Mouse (Mus musculus) heart, postnatal 10 days (tissue): ENCODE measurements around the gene H2-Q1. TPM values are rescaled to one million over a fixed set of nuclear protein-coding genes. Genes with fewer than 3 reads are reported as not detected.
"Not testable (repeated sequence)": the region's sequence is repeated elsewhere in the genome, so short reads cannot be mapped to it uniquely, and the experiment has no call there.

Experiments used
- DNase-seq, 2 experiments: peaks; one replicate each; pipeline ENCODE4 v3.0.0; 2021
- intact Hi-C: fragments of 180-260 bp; cut with DNase I; formaldehyde crosslinking; loops from one replicate; pipeline ENCODE4 v1.15.1; 2025
- total RNA-seq, 2 experiments: library from RNA; stranded (reverse); gene quantifications; 2 replicates each; pipeline ENCODE4 v1.2.3; 2021

The H2-Q1 gene
- total RNA-seq, 2 experiments from 2014 or later, result 0.55 to 1.1 TPM

GRCm38 (mm10) chr17:35331546-35331945 is 11.3 kb downstream of the H2-Q1 start:
- DNase-seq, intact Hi-C loops: not testable (repeated sequence)

- DNase-seq, result no peak
- intact Hi-C loops, result no loop called here
These were observed 22.0 kb downstream of the H2-Q1 start, which contains the start of gene H2-Q2 for GRCm38 (mm10) chr17:35342071-35342671. H2-Q2 (plus strand) TSS chr17:35342242.

DNA sequence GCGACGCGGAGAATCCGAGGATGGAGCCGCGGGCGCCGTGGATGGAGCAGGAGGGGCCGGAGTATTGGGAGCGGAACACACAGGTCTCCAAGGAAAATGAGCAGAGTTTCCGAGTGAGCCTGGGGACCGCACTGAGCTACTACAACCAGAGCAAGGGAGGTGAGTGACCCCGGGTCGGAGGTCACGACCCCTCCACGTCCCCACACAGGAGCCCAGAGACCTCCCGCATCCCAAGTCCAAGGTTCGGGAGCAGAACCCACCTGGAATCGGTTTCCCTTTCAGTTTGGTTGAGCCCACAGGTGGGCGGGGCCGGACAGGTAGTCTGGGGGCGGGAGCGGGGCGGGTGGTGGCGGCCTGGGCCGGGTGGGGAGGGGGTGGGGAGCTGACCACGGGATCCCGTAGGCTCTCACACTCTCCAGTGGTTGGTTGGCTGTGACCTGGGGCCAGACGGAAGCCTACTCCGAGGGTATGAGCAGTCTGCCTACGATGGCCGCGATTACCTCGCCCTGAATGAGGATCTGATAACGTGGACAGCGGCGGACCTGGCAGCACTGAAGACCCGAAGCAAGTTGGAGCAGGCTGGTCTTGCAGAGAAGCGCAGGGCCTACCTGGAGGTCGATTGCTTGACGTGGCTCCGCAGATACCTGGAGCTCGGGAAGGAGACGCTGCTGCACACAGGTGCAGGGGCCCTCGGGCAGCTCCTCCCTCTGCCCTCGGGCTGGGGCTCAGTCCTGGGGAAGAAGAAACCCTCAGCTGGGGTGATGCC is 22.7 kb downstream of the H2-Q1 start:
- intact Hi-C loops, result no loop called here
- DNase-seq, result no peak

DNA sequence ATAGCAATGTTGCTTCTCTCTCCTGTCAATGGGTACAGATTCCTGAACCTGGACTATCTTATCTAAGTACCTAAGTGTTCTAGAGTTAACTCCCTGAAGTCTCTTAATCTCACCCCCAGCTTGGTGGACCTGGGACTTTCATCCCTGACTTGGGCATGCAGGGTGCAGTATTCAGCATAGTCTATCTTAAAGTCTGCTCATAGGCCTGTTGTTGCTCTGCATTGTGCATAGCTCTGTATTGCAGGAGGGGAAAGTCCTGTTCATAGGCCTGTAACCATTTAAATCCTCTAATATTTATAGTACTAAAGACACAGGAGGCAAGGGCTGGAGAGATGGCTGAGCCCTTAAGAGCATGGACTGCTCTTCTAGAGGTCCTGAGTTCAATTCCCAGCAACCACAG is 27.5 kb downstream of the H2-Q1 start:
- intact Hi-C loops, DNase-seq: not testable (repeated sequence)

DNA sequence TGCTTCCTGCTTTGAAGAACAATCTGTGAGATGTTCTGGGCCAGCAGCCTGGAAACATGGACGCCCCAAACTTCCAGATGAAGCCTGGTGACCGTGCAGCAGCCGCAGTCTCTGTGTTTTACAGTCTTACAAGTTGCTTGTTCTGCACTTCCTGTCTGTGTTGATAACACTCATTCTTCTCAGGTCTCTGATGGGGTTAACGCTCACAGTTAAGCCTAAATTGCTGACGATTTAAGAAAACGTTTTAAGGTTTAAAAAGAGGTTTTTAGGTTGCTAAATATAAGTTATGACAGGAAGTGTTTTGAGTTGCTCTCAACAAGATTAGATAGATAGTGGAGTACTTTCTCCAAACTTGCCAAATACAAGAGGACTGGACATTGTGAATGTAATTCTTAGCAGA is 33.1 kb downstream of the H2-Q1 start:
- intact Hi-C loops, result loop anchor here (5.0 kb wide), 1 partner anchor 41 kb away; no protein-coding TSS in a partner anchor
- not testable (repeated sequence) for DNase-seq

- intact Hi-C loops, result loop anchor here (5.0 kb wide), 1 partner anchor 42 kb away; no protein-coding TSS in a partner anchor
- DNase-seq, result no peak
These were observed 33.9 kb downstream of the H2-Q1 start for GRCm38 (mm10) chr17:35354071-35354470.

GRCm38 (mm10) chr17:35357086-35357485 is 36.9 kb downstream of the H2-Q1 start:
- no peak for DNase-seq
- intact Hi-C loops, result no loop called here

GRCm38 (mm10) chr17:35358763-35359469 is 38.7 kb downstream of the H2-Q1 start:
- intact Hi-C loops, result no loop called here
- no peak for DNase-seq

DNA sequence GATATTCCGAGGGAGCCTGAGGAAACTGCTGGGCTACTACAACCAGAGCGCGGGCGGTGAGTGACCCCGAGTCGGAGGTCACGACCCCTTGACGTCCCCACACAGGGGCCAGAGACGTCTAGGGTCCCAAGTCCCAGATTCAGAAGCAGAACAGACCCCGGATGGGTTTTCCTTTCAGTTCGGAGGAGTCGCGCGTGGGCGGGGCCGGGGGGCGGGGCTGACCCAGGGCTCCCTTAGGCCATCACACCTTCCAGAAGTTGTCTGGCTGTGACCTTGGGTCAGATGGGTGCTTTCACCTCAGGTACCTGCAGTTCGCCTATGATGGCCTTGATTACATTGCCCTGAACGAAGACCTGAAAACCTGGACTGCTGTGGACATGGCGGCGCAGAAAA is 39.3 kb downstream of the H2-Q1 start:
- intact Hi-C loops, result no loop called here
- DNase-seq, result no peak

Other genes with a start within 250 kb of the H2-Q1 start
- under 1 TPM; 0.24 to 0.37 TPM for gene Ly6g6e, start 243.5 kb upstream of the H2-Q1 start, total RNA-seq
- gene Ly6g6d, start 242.3 kb upstream of the H2-Q1 start, total RNA-seq, result 1 to 10 TPM; 1.1 to 1.2 TPM
- gene Ly6g6f, start 234.8 kb upstream of the H2-Q1 start, total RNA-seq, result not detected
- 10 to 100 TPM; 51.0 to 55.7 TPM for gene Abhd16a, start 231.1 kb upstream of the H2-Q1 start, total RNA-seq
- gene Ly6g5c, start 212.1 kb upstream of the H2-Q1 start, total RNA-seq, result not detected
- under 1 TPM in 1 of 2 experiments, not detected in 1; 0.67 TPM for gene Ly6g5b, start 205.0 kb upstream of the H2-Q1 start, total RNA-seq
- gene Gpank1, start 198.9 kb upstream of the H2-Q1 start, total RNA-seq, result 1 to 10 TPM; 6.6 to 8.3 TPM
- gene Csnk2b, start 198.4 kb upstream of the H2-Q1 start, total RNA-seq, result 100 to 1,000 TPM; 183 to 187 TPM
- gene D17H6S53E, start 194.0 kb upstream of the H2-Q1 start, total RNA-seq, result 10 to 100 TPM; 28.5 to 32.4 TPM
- not detected for gene Apom, start 188.4 kb upstream of the H2-Q1 start, total RNA-seq
- 100 to 1,000 TPM; 285 to 291 TPM for gene Bag6, start 185.2 kb upstream of the H2-Q1 start, total RNA-seq
- 100 to 1,000 TPM; 195 to 211 TPM for gene Prrc2a, start 155.5 kb upstream of the H2-Q1 start, total RNA-seq
- 1 to 10 TPM; 2.9 to 4.6 TPM for gene Aif1, start 144.3 kb upstream of the H2-Q1 start, total RNA-seq
- 1 to 10 TPM; 2.8 to 4.5 TPM for gene Lst1, start 132.0 kb upstream of the H2-Q1 start, total RNA-seq
- gene Ltb, start 126.0 kb upstream of the H2-Q1 start, total RNA-seq, result 1 to 10 TPM in 1 of 2 experiments, under 1 TPM in 1; 0.94 to 1.2 TPM
- gene Tnf, start 118.4 kb upstream of the H2-Q1 start, total RNA-seq, result under 1 TPM; 0.72 to 0.87 TPM
- under 1 TPM in 1 of 2 experiments, not detected in 1; 0.17 TPM for gene Lta, start 115.1 kb upstream of the H2-Q1 start, total RNA-seq
- under 1 TPM in 1 of 2 experiments, not detected in 1; 0.84 TPM for gene Gm16181, start 99.6 kb upstream of the H2-Q1 start, total RNA-seq
- gene Atp6v1g2, start 86.7 kb upstream of the H2-Q1 start, total RNA-seq, result 1 to 10 TPM; 4.9 to 5.7 TPM
- gene Nfkbil1, start 84.6 kb upstream of the H2-Q1 start, total RNA-seq, result 10 to 100 TPM in 1 of 2 experiments, 1 to 10 TPM in 1; 10.0 to 12.2 TPM
- gene Ddx39b, start 78.7 kb upstream of the H2-Q1 start, total RNA-seq, result 100 to 1,000 TPM; 163 to 169 TPM
- gene H2-D1, start 57.7 kb upstream of the H2-Q1 start, total RNA-seq, result 10 to 100 TPM; 67.7 to 69.9 TPM
- 1 to 10 TPM in 1 of 2 experiments, under 1 TPM in 1; 0.89 to 1.2 TPM for gene H2-Q2, start 21.8 kb downstream of the H2-Q1 start, total RNA-seq
- gene H2-Q4, start 59.2 kb downstream of the H2-Q1 start, total RNA-seq, result 10 to 100 TPM in 1 of 2 experiments, 1 to 10 TPM in 1; 8.5 to 10.6 TPM
- under 1 TPM; 0.25 to 0.38 TPM for gene H2-Q6, start 104.4 kb downstream of the H2-Q1 start, total RNA-seq
- gene H2-Q7, start 118.8 kb downstream of the H2-Q1 start, total RNA-seq, result 1 to 10 TPM; 1.2 to 1.3 TPM
- gene H2-Q10, start 149.7 kb downstream of the H2-Q1 start, total RNA-seq, result under 1 TPM; 0.27 to 0.34 TPM
- gene Pou5f1, start 185.6 kb downstream of the H2-Q1 start, total RNA-seq, result not detected
- gene Tcf19, start 196.4 kb downstream of the H2-Q1 start, total RNA-seq, result 10 to 100 TPM; 17.5 to 17.9 TPM
- gene Cchcr1, start 196.7 kb downstream of the H2-Q1 start, total RNA-seq, result 1 to 10 TPM; 5.1 to 5.2 TPM
- gene Psors1c2, start 212.8 kb downstream of the H2-Q1 start, total RNA-seq, result not detected
- under 1 TPM; 0.14 to 0.15 TPM for gene Cdsn, start 231.7 kb downstream of the H2-Q1 start, total RNA-seq
- gene 2300002M23Rik, start 247.0 kb downstream of the H2-Q1 start, total RNA-seq, result not detected